Mouse (Mus musculus): ENCODE measurements around the gene Rgl1. TPM values are rescaled to one million over a fixed set of nuclear protein-coding genes. Genes with fewer than 3 reads are reported as not detected.

Gene Rgl1
- polyA plus RNA-seq, 1 experiment from 2014 or later: 34.8 TPM

DNA sequence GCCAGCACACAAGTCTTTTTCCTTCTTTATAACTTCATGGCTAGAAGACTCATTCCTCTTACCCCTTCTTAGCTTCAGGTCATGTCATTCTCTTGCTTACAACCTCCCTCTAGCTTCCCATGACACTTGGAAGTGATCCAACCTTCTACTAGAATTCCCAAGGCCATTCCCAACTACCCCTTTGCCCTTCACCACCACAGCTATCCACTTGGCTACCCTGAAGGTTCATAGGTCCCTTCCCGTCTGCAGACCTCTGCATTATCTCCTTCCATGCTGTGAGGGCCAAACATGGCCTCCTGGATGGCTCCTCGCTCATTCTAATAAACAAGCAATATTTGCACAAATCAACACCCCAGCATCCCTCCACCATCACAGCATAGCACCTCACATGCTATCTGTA is 165.7 kb downstream of the Rgl1 start:
- Histone ChIP-seq H3K4me1 (ENCODE audit: control insufficient read depth, insufficient read depth, low read length) (no peaks in the 10 kb centered on the region), H3K4me3 (ENCODE audit: low read depth, low read length) (no peak overlapping the region), H3K4me2 (ENCODE audit: low read depth) (no peak overlapping the region), H3K36me3 (ENCODE audit: control insufficient read depth, insufficient read depth, low read length) (no peaks in the 10 kb centered on the region), H3K27ac (ENCODE audit: low read depth, low read length) (no peak overlapping the region), H3K9ac (ENCODE audit: low read length) (no peak overlapping the region), H3K27me3 (ENCODE audit: control insufficient read depth, insufficient read depth, low read length) (no peaks in the 10 kb centered on the region), H3K9me3 (ENCODE audit: control insufficient read depth, low read length) (no peaks in the 10 kb centered on the region)
- DNase-seq (ENCODE audit: low spot score): no peak
- WGBS: 97% methylated on average over 2 of the region's 2 CpGs
- no peak for ATAC-seq (ENCODE audit: insufficient read depth, low FRiP score, low TSS enrichment)

DNA sequence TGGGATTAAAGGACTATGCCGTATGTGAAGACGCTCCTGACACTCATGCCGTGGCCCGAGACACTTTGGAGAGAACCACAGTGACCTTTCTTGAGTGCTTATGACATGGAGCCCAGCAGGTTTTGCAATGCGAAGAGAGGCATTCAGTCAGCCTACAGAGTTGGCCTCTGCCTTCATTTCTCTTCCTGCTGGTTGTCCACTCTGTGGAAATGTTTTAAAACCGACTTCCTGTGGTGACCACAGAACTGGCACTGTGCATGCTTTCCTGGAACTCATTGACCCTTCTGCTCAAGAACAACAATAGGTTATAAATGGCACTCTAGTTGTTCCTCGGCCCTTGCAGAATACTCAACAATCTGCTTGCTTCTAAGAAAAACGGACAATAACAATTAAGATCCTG is 166.8 kb downstream of the Rgl1 start:
- Histone ChIP-seq H3K4me1 (ENCODE audit: control insufficient read depth, insufficient read depth, low read length) (no peaks in the 10 kb centered on the region), H3K4me2 (ENCODE audit: low read depth) (no peak overlapping the region), H3K9me3 (ENCODE audit: control insufficient read depth, low read length) (no peaks in the 10 kb centered on the region), H3K27me3 (ENCODE audit: control insufficient read depth, insufficient read depth, low read length) (no peaks in the 10 kb centered on the region), H3K36me3 (ENCODE audit: control insufficient read depth, insufficient read depth, low read length) (no peaks in the 10 kb centered on the region), H3K27ac (ENCODE audit: low read depth, low read length) (no peak overlapping the region), H3K4me3 (ENCODE audit: low read depth, low read length) (no peak overlapping the region), H3K9ac (ENCODE audit: low read length) (no peak overlapping the region)
- ATAC-seq (ENCODE audit: insufficient read depth, low FRiP score, low TSS enrichment) (no peak), DNase-seq (ENCODE audit: low spot score) (no peak)
- 68% methylated on average over 8 of the region's 8 CpGs for WGBS

DNA sequence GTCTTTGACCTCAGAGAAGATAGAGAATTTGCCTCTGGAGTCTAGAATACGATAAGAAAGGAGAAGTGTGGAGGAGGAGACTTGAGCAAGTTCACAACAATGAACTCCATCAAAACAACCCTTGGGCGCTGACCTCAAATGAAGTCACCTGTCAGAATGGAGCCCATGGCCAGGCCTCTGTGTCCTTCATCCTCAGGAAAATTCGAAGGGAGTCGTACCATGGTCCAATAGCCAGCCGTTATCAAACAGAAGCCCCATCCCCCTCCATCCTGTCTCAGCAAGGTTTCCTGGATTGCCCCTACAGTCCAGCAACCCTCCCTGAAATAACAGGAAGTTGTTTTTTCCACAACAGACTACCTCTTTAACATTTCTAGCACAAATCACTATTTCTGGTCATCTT is 171.5 kb downstream of the Rgl1 start:
- Histone ChIP-seq H3K4me2 (ENCODE audit: low read depth) (no peak overlapping the region), H3K4me3 (ENCODE audit: low read depth, low read length) (no peak overlapping the region), H3K9me3 (ENCODE audit: control insufficient read depth, low read length) (no peaks in the 10 kb centered on the region), H3K36me3 (ENCODE audit: control insufficient read depth, insufficient read depth, low read length) (no peaks in the 10 kb centered on the region), H3K27me3 (ENCODE audit: control insufficient read depth, insufficient read depth, low read length) (no peaks in the 10 kb centered on the region), H3K4me1 (ENCODE audit: control insufficient read depth, insufficient read depth, low read length) (0 out of 2 replicates have a peak, but pooled peaks cover 3% of the 10 kb centered on the region), H3K9ac (ENCODE audit: low read length) (no peak overlapping the region), H3K27ac (ENCODE audit: low read depth, low read length) (no peak overlapping the region)
- DNase-seq (ENCODE audit: low spot score): no peak
- ATAC-seq (ENCODE audit: insufficient read depth, low FRiP score, low TSS enrichment): no peak
- 79% methylated on average over 5 of the region's 5 CpGs for WGBS

DNA sequence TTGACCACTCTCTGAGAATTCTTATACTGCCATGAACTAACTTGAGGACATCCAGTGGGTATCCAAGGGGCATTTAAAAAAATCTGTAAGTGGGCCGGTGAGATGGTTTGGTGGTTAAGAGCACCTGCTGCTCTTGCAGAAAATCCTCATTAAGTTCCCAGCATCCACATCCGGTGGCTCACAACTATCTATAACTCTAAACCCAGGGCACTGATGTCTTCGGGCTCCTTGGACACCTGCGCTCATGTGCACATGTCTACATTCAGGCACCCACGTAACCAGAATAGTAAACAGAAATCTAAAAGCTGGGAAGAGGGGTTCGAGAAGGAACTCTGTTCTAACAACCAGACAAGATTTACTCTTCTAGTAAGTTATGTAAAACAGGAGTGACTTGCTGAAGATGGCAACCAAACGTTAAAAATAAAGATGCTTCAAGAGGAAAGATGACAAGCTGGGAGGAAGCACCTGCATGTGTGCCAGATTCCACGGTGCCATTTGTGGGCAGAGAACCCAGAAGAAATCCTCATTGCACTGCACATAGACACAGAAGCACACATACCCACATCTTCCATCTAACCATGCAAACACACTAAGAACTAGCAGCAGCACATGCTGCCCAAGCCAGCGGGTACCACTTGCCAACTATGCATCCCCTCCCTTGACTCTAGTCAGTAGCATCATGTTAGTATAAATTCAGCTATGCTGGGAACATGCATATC is 172.2 kb downstream of the Rgl1 start:
- H3K4me1 ChIP-seq (ENCODE audit: control insufficient read depth, insufficient read depth, low read length): peaks cover 9% of the 10 kb centered on the region; the same call in 1 of the 2 replicates
- no peak for ATAC-seq (ENCODE audit: insufficient read depth, low FRiP score, low TSS enrichment)

DNA sequence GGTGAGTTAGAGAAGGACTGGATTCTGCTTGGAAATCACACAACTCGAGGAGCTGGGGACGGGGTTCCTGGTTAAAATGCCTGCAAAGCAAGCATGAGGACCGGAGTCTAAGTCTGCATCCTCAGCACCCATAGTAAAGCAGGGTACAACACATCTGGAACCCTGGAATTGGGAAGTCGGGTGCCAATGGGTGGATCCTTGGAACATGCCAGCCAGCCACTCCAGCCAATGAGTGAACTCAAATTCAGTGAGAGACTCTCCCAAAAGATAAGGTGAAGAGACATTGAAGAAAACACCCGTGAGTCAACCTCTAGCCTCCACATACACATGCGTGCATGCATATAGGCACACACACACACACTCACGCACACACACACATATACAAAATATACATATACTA is 172.8 kb downstream of the Rgl1 start:
- Histone ChIP-seq H3K36me3 (ENCODE audit: control insufficient read depth, insufficient read depth, low read length) (no peaks in the 10 kb centered on the region), H3K9me3 (ENCODE audit: control insufficient read depth, low read length) (no peaks in the 10 kb centered on the region), H3K27me3 (ENCODE audit: control insufficient read depth, insufficient read depth, low read length) (no peaks in the 10 kb centered on the region), H3K9ac (ENCODE audit: low read length) (no peak overlapping the region), H3K27ac (ENCODE audit: low read depth, low read length) (no peak overlapping the region), H3K4me1 (ENCODE audit: control insufficient read depth, insufficient read depth, low read length) (peaks cover 9% of the 10 kb centered on the region; the same call in 1 of the 2 replicates), H3K4me2 (ENCODE audit: low read depth) (no peak overlapping the region), H3K4me3 (ENCODE audit: low read depth, low read length) (no peak overlapping the region)
- no peak for DNase-seq (ENCODE audit: low spot score)
- 89% methylated on average over 7 of the region's 7 CpGs for WGBS
- no peak for ATAC-seq (ENCODE audit: insufficient read depth, low FRiP score, low TSS enrichment)

More for the DNA sequence above, 172.2 kb downstream of the Rgl1 start:
- no peaks in the 10 kb centered on the region for H3K27me3 ChIP-seq (ENCODE audit: control insufficient read depth, insufficient read depth, low read length)
- no peak overlapping the region for H3K27ac ChIP-seq (ENCODE audit: low read depth, low read length)
- no peak overlapping the region for H3K4me3 ChIP-seq (ENCODE audit: low read depth, low read length)
- no peak overlapping the region for H3K9ac ChIP-seq (ENCODE audit: low read length)
- H3K4me2 ChIP-seq (ENCODE audit: low read depth): no peak overlapping the region
- DNase-seq (ENCODE audit: low spot score): no peak
- 88% methylated on average over 9 of the region's 9 CpGs for WGBS
- no peaks in the 10 kb centered on the region for H3K9me3 ChIP-seq (ENCODE audit: control insufficient read depth, low read length)
- H3K36me3 ChIP-seq (ENCODE audit: control insufficient read depth, insufficient read depth, low read length): no peaks in the 10 kb centered on the region

DNA sequence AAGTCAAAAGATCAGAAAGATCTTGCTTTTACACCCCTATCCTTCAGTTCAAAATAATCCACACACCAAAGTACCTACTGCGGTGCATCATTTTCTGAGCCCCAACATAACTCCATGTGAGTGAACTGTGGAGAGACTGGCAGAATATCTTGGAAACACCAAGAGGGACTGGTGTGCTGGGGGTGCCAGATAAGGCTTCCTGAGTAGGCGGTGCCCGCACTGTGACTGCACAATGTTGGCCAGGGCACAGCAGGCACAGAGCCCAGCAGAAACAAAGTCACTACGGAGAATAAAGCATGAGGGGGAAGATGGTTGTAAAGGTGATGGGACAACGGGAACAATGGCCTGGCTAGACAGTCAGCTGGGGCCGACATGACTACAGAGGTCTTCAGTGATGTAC is 173.5 kb downstream of the Rgl1 start:
- Histone ChIP-seq H3K36me3 (ENCODE audit: control insufficient read depth, insufficient read depth, low read length) (no peaks in the 10 kb centered on the region), H3K4me3 (ENCODE audit: low read depth, low read length) (no peak overlapping the region), H3K4me2 (ENCODE audit: low read depth) (no peak overlapping the region), H3K9ac (ENCODE audit: low read length) (no peak overlapping the region), H3K9me3 (ENCODE audit: control insufficient read depth, low read length) (no peaks in the 10 kb centered on the region), H3K27ac (ENCODE audit: low read depth, low read length) (no peak overlapping the region), H3K27me3 (ENCODE audit: control insufficient read depth, insufficient read depth, low read length) (no peaks in the 10 kb centered on the region), H3K4me1 (ENCODE audit: control insufficient read depth, insufficient read depth, low read length) (peaks cover 9% of the 10 kb centered on the region; the same call in 1 of the 2 replicates)
- DNase-seq (ENCODE audit: low spot score): no peak
- WGBS: 84% methylated on average over 6 of the region's 6 CpGs
- no peak for ATAC-seq (ENCODE audit: insufficient read depth, low FRiP score, low TSS enrichment)

DNA sequence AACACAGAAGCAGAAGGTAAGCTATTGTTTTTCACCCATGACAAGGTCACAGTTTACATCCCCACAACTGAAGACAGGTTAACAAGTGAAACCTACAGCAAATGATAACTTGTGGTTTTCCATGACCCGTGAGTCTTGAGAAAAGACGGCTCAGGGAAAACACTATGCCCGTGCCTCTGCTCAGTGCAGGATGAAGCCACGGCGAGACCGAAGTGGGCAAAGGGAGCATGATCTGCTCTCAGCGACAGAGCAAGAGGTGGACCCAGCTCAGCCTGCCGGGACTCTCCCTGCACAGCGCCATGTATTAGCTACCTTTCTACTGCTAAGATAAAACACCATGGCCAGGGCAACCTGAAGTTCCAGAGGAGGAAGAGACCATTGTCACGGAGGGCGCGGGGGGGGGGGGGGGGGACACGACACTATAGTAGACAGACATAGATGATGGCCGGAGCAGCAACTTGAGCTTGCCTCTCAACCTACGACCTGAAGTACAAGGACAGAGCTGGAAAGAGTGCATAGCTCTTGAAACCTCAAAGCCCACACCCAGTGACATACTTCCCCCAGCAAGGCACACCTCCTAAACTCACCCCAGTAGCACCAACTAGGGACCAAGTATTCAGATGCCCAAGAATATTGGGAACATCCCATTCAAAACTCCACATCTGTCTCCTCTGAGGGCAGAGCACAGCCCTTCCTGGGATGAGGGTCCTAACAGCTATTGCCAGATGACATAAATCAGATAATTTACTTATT is 174.2 kb downstream of the Rgl1 start:
- DNase-seq (ENCODE audit: low spot score) (no peak), ATAC-seq (ENCODE audit: insufficient read depth, low FRiP score, low TSS enrichment) (no peak)
- Histone ChIP-seq H3K4me2 (ENCODE audit: low read depth) (no peak overlapping the region), H3K27ac (ENCODE audit: low read depth, low read length) (no peak overlapping the region), H3K9me3 (ENCODE audit: control insufficient read depth, low read length) (no peaks in the 10 kb centered on the region), H3K27me3 (ENCODE audit: control insufficient read depth, insufficient read depth, low read length) (no peaks in the 10 kb centered on the region), H3K9ac (ENCODE audit: low read length) (no peak overlapping the region), H3K4me3 (ENCODE audit: low read depth, low read length) (no peak overlapping the region), H3K36me3 (ENCODE audit: control insufficient read depth, insufficient read depth, low read length) (no peaks in the 10 kb centered on the region), H3K4me1 (ENCODE audit: control insufficient read depth, insufficient read depth, low read length) (peaks cover 9% of the 10 kb centered on the region; the same call in 1 of the 2 replicates)
- 90% methylated on average over 14 of the region's 15 CpGs for WGBS

DNA sequence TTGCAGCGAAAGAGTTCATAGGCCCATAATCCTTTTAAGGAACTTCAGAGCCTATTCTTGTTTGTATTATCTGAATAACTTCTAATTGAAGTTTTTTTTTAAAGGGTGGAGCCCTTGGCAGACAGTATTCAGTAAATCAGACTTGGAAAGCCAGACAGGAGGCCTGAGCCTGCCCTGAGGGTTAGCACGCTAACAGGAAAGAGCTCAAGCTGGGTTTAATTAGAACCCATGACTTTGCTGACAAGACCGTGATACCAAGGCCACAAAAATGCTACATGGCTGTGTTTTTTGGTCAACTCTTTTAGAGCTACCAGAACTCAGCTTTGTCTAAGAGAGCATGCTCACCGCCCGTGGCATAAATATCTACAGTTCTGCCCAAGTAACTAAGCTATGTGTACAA is 175.8 kb downstream of the Rgl1 start:
- peaks cover 9% of the 10 kb centered on the region; the same call in 1 of the 2 replicates for H3K4me1 ChIP-seq (ENCODE audit: control insufficient read depth, insufficient read depth, low read length)
- no peak overlapping the region for H3K27ac ChIP-seq (ENCODE audit: low read depth, low read length)
- H3K36me3 ChIP-seq (ENCODE audit: control insufficient read depth, insufficient read depth, low read length): no peaks in the 10 kb centered on the region
- H3K9ac ChIP-seq (ENCODE audit: low read length): no peak overlapping the region
- H3K27me3 ChIP-seq (ENCODE audit: control insufficient read depth, insufficient read depth, low read length): no peaks in the 10 kb centered on the region
- DNase-seq (ENCODE audit: low spot score) (no peak), ATAC-seq (ENCODE audit: insufficient read depth, low FRiP score, low TSS enrichment) (no peak)
- WGBS: 77% methylated on average over 5 of the region's 5 CpGs
- H3K4me3 ChIP-seq (ENCODE audit: low read depth, low read length): no peak overlapping the region
- no peaks in the 10 kb centered on the region for H3K9me3 ChIP-seq (ENCODE audit: control insufficient read depth, low read length)
- no peak overlapping the region for H3K4me2 ChIP-seq (ENCODE audit: low read depth)

Data from neural tube, embryonic 11.5 days (tissue).